Mouse (Mus musculus): ENCODE data around the gene Noxo1. TPM values are rescaled to one million over a fixed set of nuclear protein-coding genes. Genes with fewer than 3 reads are reported as not detected.
A peak's percentile ranks its signal among the peaks of the same experiment; 100 is the strongest.

The Noxo1 gene
- polyA plus RNA-seq (2016; fragmentation: Nextera tagmentation; extraction: Ambion mirVana): 3.6 and 4.8 TPM in 2 replicates

GRCm38 (mm10) chr17:24696011-24696697, at the start of gene Noxo1, which contains the start of gene Gfer:
Gene Noxo1 (plus strand): TSS chr17:24696234.
Gene Gfer (minus strand): TSS chr17:24696156.
- H3K4me3 ChIP-seq: peak within 1 kb of the TSS; percentile 78
- ATAC-seq (ENCODE audit: low FRiP score): peak; percentile 91
- H3K4me2 ChIP-seq (replicated peaks): peak within 1 kb of the TSS; percentile 77
- H3K9ac ChIP-seq: peak within 1 kb of the TSS; percentile 90
- H3K9me3 ChIP-seq (replicated peaks): no peaks in the 10 kb centered on the region
- under 1% methylated on average over 63 of the region's 76 CpGs for WGBS
- H3K27me3 ChIP-seq: peaks cover 10% of the 10 kb centered on the region
- peaks cover 22% of the 10 kb centered on the region for H3K36me3 ChIP-seq
- peak within 1 kb of the TSS; percentile 88 for H3K27ac ChIP-seq
- peaks cover 26% of the 10 kb centered on the region for H3K4me1 ChIP-seq

DNA sequence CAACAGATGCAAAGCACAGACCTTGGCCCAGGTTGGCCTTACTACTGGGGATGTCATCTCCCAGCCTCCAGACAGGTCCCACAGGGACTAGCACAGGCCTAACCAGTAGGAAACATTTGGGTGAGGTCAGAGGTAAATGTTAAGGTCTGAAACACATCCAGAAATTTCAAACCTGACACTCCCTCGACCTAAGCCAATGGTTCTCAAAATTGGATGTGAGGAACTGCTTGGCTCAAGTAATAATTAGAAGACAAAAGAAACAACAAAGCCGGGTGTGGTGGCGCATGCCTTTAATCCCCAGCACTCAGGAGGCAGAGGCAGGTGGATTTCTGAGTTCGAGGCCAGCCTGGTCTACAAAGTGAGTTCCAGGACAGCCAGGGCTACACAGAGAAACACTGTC, 49.7 kb upstream of the Noxo1 start:
- no peak overlapping the region for H3K4me2 ChIP-seq (replicated peaks)
- no peak for ATAC-seq (ENCODE audit: low FRiP score)

GRCm38 (mm10) chr17:24647493-24647892, 48.5 kb upstream of the Noxo1 start:
- Histone ChIP-seq H3K4me2 (replicated peaks) (no peak overlapping the region), H3K27ac (no peak overlapping the region), H3K9ac (no peak overlapping the region), H3K4me1 (peaks cover 34% of the 10 kb centered on the region), H3K27me3 (peaks cover 44% of the 10 kb centered on the region), H3K9me3 (replicated peaks) (no peaks in the 10 kb centered on the region), H3K36me3 (no peaks in the 10 kb centered on the region), H3K4me3 (no peak overlapping the region)
- ATAC-seq (ENCODE audit: low FRiP score): no peak
- WGBS: 88% methylated on average over 11 of the region's 11 CpGs

More for the DNA sequence above, 49.7 kb upstream of the Noxo1 start:
- Histone ChIP-seq H3K4me1 (peaks cover 34% of the 10 kb centered on the region), H3K9ac (no peak overlapping the region), H3K27me3 (peaks cover 37% of the 10 kb centered on the region), H3K36me3 (no peaks in the 10 kb centered on the region), H3K27ac (no peak overlapping the region), H3K9me3 (replicated peaks) (no peaks in the 10 kb centered on the region), H3K4me3 (no peak overlapping the region)
- WGBS: 93% methylated on average over 4 of the region's 4 CpGs

GRCm38 (mm10) chr17:24648731-24649377, 47.2 kb upstream of the Noxo1 start:
- H3K4me1 ChIP-seq: peaks cover 28% of the 10 kb centered on the region
- no peaks in the 10 kb centered on the region for H3K9me3 ChIP-seq (replicated peaks)
- H3K9ac ChIP-seq: peak overlapping the region; percentile 84; the same call in 1 of the 2 replicates
- H3K4me2 ChIP-seq (replicated peaks): peak overlapping the region; percentile 97
- peaks cover 44% of the 10 kb centered on the region for H3K27me3 ChIP-seq
- H3K36me3 ChIP-seq: no peaks in the 10 kb centered on the region
- H3K27ac ChIP-seq: no peak overlapping the region
- WGBS: 76% methylated on average over 10 of the region's 10 CpGs
- peak overlapping the region; percentile 66 for H3K4me3 ChIP-seq
- no peak for ATAC-seq (ENCODE audit: low FRiP score)

- Histone ChIP-seq H3K4me2 (replicated peaks) (peak overlapping the region; percentile 97), H3K36me3 (no peaks in the 10 kb centered on the region), H3K9me3 (replicated peaks) (no peaks in the 10 kb centered on the region), H3K27ac (peak overlapping the region; percentile 72), H3K9ac (peak overlapping the region; percentile 84), H3K27me3 (peaks cover 44% of the 10 kb centered on the region), H3K4me3 (peak overlapping the region; percentile 66), H3K4me1 (peaks cover 21% of the 10 kb centered on the region)
- peak; percentile 43; the same call in 1 of the 2 replicates for ATAC-seq (ENCODE audit: low FRiP score)
- WGBS: 1% methylated on average over 35 of the region's 35 CpGs
Observed at GRCm38 (mm10) chr17:24649581-24650069, 46.4 kb upstream of the Noxo1 start.

- peaks cover 44% of the 10 kb centered on the region for H3K27me3 ChIP-seq
- peak within 1 kb of the TSS; percentile 72 for H3K27ac ChIP-seq
- under 1% methylated on average over 37 of the region's 41 CpGs for WGBS
Observed at GRCm38 (mm10) chr17:24650070-24650616, 45.9 kb upstream of the Noxo1 start, which contains the start of gene Slc9a3r2. Gene Slc9a3r2 (minus strand): TSS chr17:24650327.

DNA sequence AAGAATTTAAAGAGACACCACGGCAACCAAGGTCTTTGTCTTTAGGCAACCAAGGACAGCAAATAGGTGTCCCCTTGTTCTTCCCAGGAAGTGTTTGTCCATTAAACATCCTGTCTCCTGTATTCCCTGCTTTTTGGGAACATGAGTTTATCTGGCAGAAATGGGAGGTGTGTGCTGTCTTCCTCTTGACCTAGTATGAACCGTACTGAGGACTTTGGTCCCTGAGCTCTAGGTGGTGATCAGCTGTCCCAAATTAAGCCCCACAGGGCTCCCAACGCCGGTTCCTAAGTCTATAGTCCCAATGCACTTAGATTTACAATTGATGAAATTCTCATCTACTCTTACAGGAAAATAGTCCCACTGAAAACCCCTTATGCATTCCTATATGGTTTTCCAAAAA, 45.3 kb upstream of the Noxo1 start:
- no peak overlapping the region for H3K27ac ChIP-seq
- H3K4me2 ChIP-seq (replicated peaks): 0 out of 2 replicates have a peak overlapping the region, but pooled peaks have one; percentile 97
- H3K4me3 ChIP-seq: 0 out of 2 replicates have a peak overlapping the region, but pooled peaks have one; percentile 66
- H3K9ac ChIP-seq: no peak overlapping the region
- no peaks in the 10 kb centered on the region for H3K9me3 ChIP-seq (replicated peaks)
- 81% methylated on average over 4 of the region's 4 CpGs for WGBS
- no peaks in the 10 kb centered on the region for H3K36me3 ChIP-seq
- no peak for ATAC-seq (ENCODE audit: low FRiP score)
- H3K4me1 ChIP-seq: peaks cover 14% of the 10 kb centered on the region
- peaks cover 44% of the 10 kb centered on the region for H3K27me3 ChIP-seq

More at GRCm38 (mm10) chr17:24650070-24650616, 45.9 kb upstream of the Noxo1 start, which contains the start of gene Slc9a3r2:
- no peaks in the 10 kb centered on the region for H3K36me3 ChIP-seq
- peak within 1 kb of the TSS; percentile 97 for H3K4me2 ChIP-seq (replicated peaks)
- H3K9ac ChIP-seq: peak within 1 kb of the TSS; percentile 84
- H3K9me3 ChIP-seq (replicated peaks): no peaks in the 10 kb centered on the region
- H3K4me1 ChIP-seq: peaks cover 15% of the 10 kb centered on the region
- peak; percentile 58; the same call in 1 of the 2 replicates for ATAC-seq (ENCODE audit: low FRiP score)
- peak within 1 kb of the TSS; percentile 66 for H3K4me3 ChIP-seq

- ATAC-seq (ENCODE audit: low FRiP score): no peak
- H3K27me3 ChIP-seq: peaks cover 54% of the 10 kb centered on the region
Observed at GRCm38 (mm10) chr17:24651835-24652234, 44.2 kb upstream of the Noxo1 start.

DNA sequence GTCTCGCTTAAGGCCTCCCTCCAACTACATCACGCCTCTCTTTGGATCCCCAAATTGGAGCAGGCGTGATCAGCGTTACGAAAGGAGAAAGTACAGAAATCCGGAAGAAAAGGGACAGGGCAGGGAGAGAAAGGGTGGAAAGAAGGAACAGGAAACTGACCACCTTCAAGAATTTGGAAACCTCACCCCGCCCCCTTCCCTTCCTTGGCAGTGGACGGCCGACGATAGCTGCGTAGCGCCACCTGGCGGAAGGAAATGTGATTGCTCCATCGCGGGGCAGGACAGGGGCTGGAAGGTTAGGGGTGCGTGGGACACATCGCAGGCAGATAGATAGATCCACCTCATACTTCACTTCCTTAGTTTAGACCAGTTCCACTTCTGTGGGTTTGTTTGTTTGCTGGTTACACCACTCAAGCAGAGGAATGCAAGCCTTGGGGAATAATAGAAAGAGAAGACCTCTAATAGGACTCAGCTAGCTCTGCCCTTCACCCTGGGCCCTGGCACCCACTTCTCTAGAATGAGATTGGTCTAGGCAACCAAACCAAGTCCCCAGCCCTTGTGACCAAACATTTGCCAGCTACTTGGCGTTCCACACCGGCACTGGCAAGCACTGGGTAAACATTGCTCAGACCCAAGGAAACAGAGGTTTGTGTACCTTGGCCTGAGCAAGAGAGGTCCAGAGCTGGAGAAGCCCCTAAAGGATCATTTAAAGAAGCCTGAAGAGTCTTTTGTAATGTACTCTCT, 41.9 kb upstream of the Noxo1 start:
- Histone ChIP-seq H3K4me2 (replicated peaks) (peak overlapping the region; percentile 46), H3K27ac (no peak overlapping the region), H3K4me1 (peaks cover 23% of the 10 kb centered on the region), H3K9me3 (replicated peaks) (no peaks in the 10 kb centered on the region), H3K9ac (no peak overlapping the region), H3K36me3 (no peaks in the 10 kb centered on the region), H3K4me3 (peak overlapping the region; percentile 14; the same call in 1 of the 2 replicates), H3K27me3 (peaks cover 63% of the 10 kb centered on the region)
- WGBS: 6% methylated on average over 16 of the region's 19 CpGs
- ATAC-seq (ENCODE audit: low FRiP score): no peak

More at GRCm38 (mm10) chr17:24651835-24652234, 44.2 kb upstream of the Noxo1 start:
- Histone ChIP-seq H3K4me3 (no peak overlapping the region), H3K4me1 (peaks cover 14% of the 10 kb centered on the region), H3K36me3 (no peaks in the 10 kb centered on the region), H3K9ac (no peak overlapping the region), H3K9me3 (replicated peaks) (no peaks in the 10 kb centered on the region), H3K4me2 (replicated peaks) (no peak overlapping the region), H3K27ac (no peak overlapping the region)
- WGBS: 71% methylated on average over 3 of the region's 3 CpGs

DNA sequence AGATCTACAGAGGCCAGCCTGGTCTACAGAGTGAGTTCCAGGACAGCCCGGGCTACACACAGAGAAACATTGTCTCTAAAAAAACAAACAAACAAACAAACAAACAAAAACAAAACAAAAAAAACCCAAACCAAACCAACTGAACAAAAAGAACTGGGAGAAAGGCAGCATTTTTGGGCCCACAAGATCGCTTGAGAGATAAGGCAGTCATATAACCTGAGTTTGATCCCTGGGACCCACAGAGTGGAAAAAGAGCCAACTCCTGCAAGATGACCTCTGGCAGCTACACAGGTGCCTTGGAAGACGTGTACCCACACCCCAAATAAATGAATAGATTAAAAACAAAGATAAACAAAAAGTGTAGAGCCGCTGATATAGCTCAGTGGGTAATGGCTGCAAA, 41.1 kb upstream of the Noxo1 start:
- Histone ChIP-seq H3K4me3 (no peak overlapping the region), H3K27me3 (peaks cover 63% of the 10 kb centered on the region), H3K4me1 (peaks cover 15% of the 10 kb centered on the region), H3K36me3 (no peaks in the 10 kb centered on the region), H3K27ac (no peak overlapping the region), H3K4me2 (replicated peaks) (no peak overlapping the region), H3K9ac (no peak overlapping the region), H3K9me3 (replicated peaks) (no peaks in the 10 kb centered on the region)
- 77% methylated on average over 4 of the region's 4 CpGs for WGBS
- ATAC-seq (ENCODE audit: low FRiP score): no peak

DNA sequence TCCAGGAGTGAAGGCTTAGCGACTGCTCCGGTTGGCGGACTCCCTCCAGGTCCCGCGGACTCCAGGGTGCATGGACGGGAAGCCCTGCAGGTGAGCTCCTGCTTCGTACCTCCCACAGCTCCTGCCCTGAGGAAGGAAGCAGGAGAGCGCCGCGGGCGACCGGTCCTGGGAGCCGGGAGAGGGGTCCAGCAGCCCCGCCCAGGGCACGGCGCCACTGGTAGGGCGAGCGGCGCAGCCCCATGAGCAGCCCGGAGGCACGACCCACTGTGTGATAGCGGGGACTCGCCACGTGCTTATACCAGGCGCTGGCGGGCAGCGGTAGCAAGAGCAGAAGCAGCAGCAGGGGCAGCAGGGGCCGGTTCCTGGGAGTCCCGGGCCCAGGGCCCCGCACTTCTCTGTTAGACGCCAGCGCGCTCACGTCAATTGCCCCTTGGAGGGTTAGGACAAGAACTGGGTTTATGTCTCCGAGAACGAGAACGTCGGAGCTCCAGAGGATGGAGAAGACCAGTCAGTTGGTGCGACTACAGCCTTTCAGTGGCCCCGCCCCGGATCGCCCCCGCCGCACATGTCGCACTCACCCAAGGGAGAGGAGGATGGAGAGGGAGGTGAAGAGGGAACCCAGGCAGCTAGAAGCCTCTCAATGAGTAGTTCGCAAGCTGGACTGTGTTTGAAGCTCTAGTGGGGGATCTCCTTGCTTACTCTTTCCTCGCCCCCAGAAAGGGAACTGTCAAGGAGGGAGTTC, 37.8 kb upstream of the Noxo1 start, which contains the start of gene Npw:
Gene Npw (minus strand): TSS at position 441 of the 742 bp plus-strand sequence.
- Histone ChIP-seq H3K36me3 (no peaks in the 10 kb centered on the region), H3K9me3 (replicated peaks) (no peaks in the 10 kb centered on the region), H3K4me2 (replicated peaks) (peak within 1 kb of the TSS; percentile 67), H3K9ac (peak within 1 kb of the TSS; percentile 53), H3K27ac (no peak within 1 kb of the TSS), H3K4me1 (peaks cover 9% of the 10 kb centered on the region), H3K27me3 (peaks cover 58% of the 10 kb centered on the region), H3K4me3 (peak within 1 kb of the TSS; percentile 37)
- 2% methylated on average over 47 of the region's 47 CpGs for WGBS
- no peak for ATAC-seq (ENCODE audit: low FRiP score)
